Mouse (Mus musculus): ENCODE measurements at regions not wholly inside any gene's neighbourhood (a gene's known extent, or its start where the extent isn't known, plus 50 kb on each side); places are given as distances from the start of the nearest gene placed in this dataset.

DNA sequence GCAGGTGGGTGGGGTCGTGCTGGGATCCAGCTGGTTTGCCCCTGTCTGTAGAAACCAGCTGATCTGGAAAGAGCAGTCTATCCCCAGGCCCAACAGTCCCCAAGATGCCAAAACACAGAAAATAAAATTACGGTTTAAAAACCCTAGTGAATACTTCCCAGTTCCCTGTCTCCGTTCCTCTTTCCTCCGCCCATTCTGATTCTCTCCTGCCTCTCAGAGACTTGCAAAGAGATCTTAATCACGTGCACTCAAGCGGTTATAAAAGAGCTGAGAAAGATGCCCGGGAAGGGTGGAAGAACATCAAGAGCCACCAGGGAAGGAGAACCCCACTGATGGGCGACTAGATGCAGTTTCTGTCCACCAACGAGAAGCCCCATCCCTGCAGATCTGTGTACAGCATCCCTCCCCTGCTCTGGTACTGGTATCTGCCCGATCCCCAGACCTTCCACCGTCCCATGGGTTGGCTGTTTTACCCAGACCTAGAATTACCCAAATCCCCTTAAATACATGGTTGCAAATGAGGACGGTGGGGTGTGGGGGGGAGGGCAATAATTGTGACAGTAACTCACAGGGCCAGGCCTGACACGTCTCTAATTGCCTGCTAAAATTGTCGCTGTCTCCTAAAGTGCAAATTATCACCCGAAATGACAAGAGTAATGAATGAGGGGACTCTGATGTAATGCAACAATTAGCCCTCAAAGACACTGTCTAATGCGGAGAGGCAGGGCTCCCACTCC lies 202.1 kb downstream of the Cryba4 start:
- Histone ChIP-seq H3K4me3 (ENCODE audit: control insufficient read depth in 1 of 2, insufficient read depth in 1 of 2, low read depth in 1 of 2, low read length in 2 of 2) (no peak overlapping the region), H3K27me3 (ENCODE audit: control insufficient read depth, insufficient read depth, low read length) (peaks cover 13% of the 10 kb centered on the region), H3K9me3 (ENCODE audit: control insufficient read depth, low read length) (no peaks in the 10 kb centered on the region), H3K36me3 (ENCODE audit: control insufficient read depth, insufficient read depth, low read length) (no peaks in the 10 kb centered on the region), H3K9ac (ENCODE audit: low read length) (no peak overlapping the region), H3K4me2 (ENCODE audit: low read length) (no peak overlapping the region), H3K27ac (replicated peaks in 1 of 2; ENCODE audit: control insufficient read depth in 1 of 2, insufficient read depth in 1 of 2, low read depth in 2 of 2, low read length in 2 of 2) (no peak overlapping the region), H3K4me1 (ENCODE audit: control insufficient read depth in 2 of 2, insufficient read depth in 2 of 2, low read length in 2 of 2) (no peaks in the 10 kb centered on the region)
- 34% methylated on average over 16 of the region's 16 CpGs for WGBS
- no peak for ATAC-seq (ENCODE audit: insufficient number of reproducible peaks, insufficient read depth, low FRiP score, low read depth)

DNA sequence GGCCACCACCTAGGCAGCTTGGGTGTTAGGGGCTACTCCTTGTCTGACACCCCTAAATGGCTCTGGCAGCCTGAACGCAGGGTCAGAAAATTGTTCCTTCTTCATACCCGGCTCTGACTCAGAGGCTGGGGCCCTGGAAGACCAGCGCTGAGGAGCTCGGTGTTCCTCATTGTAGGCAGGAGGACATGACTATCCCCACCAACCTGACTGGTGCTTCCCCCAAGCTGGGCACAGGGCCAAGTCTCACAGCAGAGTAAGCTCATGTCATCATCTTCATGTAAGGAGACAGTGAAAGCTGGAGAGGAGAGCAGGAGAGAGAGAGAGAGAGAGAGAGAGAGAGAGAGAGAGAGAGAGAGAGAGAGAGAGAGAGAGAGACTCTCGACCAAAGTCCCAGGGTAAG lies 201.4 kb downstream of the Cryba4 start:
- Histone ChIP-seq H3K4me1 (ENCODE audit: control insufficient read depth in 2 of 2, insufficient read depth in 2 of 2, low read length in 2 of 2) (no peaks in the 10 kb centered on the region), H3K27ac (replicated peaks in 1 of 2; ENCODE audit: control insufficient read depth in 1 of 2, insufficient read depth in 1 of 2, low read depth in 2 of 2, low read length in 2 of 2) (no peak overlapping the region), H3K36me3 (ENCODE audit: control insufficient read depth, insufficient read depth, low read length) (no peaks in the 10 kb centered on the region), H3K4me2 (ENCODE audit: low read length) (no peak overlapping the region), H3K4me3 (ENCODE audit: control insufficient read depth in 1 of 2, insufficient read depth in 1 of 2, low read depth in 1 of 2, low read length in 2 of 2) (no peak overlapping the region), H3K9me3 (ENCODE audit: control insufficient read depth, low read length) (no peaks in the 10 kb centered on the region), H3K27me3 (ENCODE audit: control insufficient read depth, insufficient read depth, low read length) (peaks cover 18% of the 10 kb centered on the region), H3K9ac (ENCODE audit: low read length) (no peak overlapping the region)
- WGBS: 24% methylated on average over 5 of the region's 5 CpGs
- no peak for ATAC-seq (ENCODE audit: insufficient number of reproducible peaks, insufficient read depth, low FRiP score, low read depth)

DNA sequence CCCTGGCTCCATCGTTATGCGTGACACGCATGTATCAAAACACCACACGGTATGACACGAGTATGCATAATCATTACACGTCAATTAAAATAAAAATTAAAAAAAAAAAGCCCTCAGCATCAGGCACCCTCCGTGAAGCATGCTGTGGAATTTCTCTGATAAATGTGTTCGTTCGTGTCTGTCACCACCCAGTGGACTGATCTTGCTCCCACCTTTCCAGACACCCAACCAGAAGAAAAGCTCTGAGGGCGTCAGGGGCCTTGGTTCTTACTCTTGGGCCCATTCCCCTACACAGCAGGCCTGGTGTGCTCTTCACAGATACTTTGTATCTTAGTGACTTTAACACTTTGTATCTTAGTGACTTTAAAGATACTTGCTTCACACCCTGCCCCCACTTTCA lies 200.5 kb downstream of the Cryba4 start:
- no peaks in the 10 kb centered on the region for H3K9me3 ChIP-seq (ENCODE audit: control insufficient read depth, low read length)
- H3K27me3 ChIP-seq (ENCODE audit: control insufficient read depth, insufficient read depth, low read length): peaks cover 20% of the 10 kb centered on the region
- H3K27ac ChIP-seq (replicated peaks in 1 of 2; ENCODE audit: control insufficient read depth in 1 of 2, insufficient read depth in 1 of 2, low read depth in 2 of 2, low read length in 2 of 2): no peak overlapping the region
- H3K4me2 ChIP-seq (ENCODE audit: low read length): no peak overlapping the region
- no peaks in the 10 kb centered on the region for H3K4me1 ChIP-seq (ENCODE audit: control insufficient read depth in 2 of 2, insufficient read depth in 2 of 2, low read length in 2 of 2)
- no peaks in the 10 kb centered on the region for H3K36me3 ChIP-seq (ENCODE audit: control insufficient read depth, insufficient read depth, low read length)
- WGBS: 62% methylated on average over 10 of the region's 10 CpGs
- no peak for ATAC-seq (ENCODE audit: insufficient number of reproducible peaks, insufficient read depth, low FRiP score, low read depth)
- no peak overlapping the region for H3K4me3 ChIP-seq (ENCODE audit: control insufficient read depth in 1 of 2, insufficient read depth in 1 of 2, low read depth in 1 of 2, low read length in 2 of 2)
- no peak overlapping the region for H3K9ac ChIP-seq (ENCODE audit: low read length)

DNA sequence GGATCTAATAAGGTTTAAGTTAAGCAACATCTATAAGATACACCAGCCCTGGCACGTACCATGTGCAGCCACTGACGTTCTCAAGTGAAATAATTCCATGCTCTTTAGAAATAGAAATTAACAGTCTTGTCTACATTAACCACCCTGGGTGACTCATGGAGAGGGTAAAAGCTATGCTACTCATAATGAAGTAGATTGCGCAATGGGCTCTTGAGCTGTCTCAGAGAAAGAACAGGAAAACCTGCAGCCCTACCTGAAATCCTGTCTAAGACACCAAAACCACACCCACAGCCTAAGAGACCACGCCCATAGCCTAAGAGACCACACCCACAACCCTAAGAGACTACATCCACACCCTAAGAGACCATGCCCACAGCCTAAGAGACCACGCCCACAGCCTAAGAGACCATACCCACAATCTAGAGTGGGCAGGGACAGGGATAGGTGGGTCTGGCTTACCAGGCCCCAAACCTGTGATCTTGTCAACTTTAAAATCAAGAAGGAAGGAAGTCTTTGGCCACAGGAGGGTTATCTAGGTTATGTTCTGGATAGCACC lies 198.6 kb downstream of the Cryba4 start:
- no peaks in the 10 kb centered on the region for H3K4me1 ChIP-seq (ENCODE audit: control insufficient read depth in 2 of 2, insufficient read depth in 2 of 2, low read length in 2 of 2)
- H3K4me3 ChIP-seq (ENCODE audit: control insufficient read depth in 1 of 2, insufficient read depth in 1 of 2, low read depth in 1 of 2, low read length in 2 of 2): no peak overlapping the region
- no peaks in the 10 kb centered on the region for H3K9me3 ChIP-seq (ENCODE audit: control insufficient read depth, low read length)
- 75% methylated on average over 5 of the region's 5 CpGs for WGBS
- H3K36me3 ChIP-seq (ENCODE audit: control insufficient read depth, insufficient read depth, low read length): no peaks in the 10 kb centered on the region
- no peak for ATAC-seq (ENCODE audit: insufficient number of reproducible peaks, insufficient read depth, low FRiP score, low read depth)
- no peak overlapping the region for H3K27ac ChIP-seq (replicated peaks in 1 of 2; ENCODE audit: control insufficient read depth in 1 of 2, insufficient read depth in 1 of 2, low read depth in 2 of 2, low read length in 2 of 2)
- no peak overlapping the region for H3K9ac ChIP-seq (ENCODE audit: low read length)
- H3K27me3 ChIP-seq (ENCODE audit: control insufficient read depth, insufficient read depth, low read length): peaks cover 18% of the 10 kb centered on the region
- no peak overlapping the region for H3K4me2 ChIP-seq (ENCODE audit: low read length)

DNA sequence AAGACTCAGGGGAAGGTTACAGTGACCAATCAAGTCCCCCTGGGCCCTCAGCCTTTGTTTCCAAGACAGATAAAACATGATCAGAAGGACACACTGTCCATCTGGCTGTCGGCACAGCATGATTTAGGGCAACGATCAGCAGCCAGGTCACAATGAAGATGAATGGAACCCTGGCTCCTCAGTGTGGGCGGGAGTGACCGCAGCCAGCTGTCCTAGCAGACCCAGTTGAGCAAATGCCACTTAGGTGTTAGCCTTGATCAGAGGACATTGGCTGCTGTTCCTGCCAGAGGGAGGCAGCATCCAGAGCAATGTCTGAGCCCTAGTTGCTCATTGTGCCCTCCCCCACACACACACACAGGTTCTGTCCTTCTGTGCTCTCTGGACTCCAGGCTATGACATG lies 197.3 kb downstream of the Cryba4 start:
- ATAC-seq (ENCODE audit: insufficient number of reproducible peaks, insufficient read depth, low FRiP score, low read depth): no peak
- Histone ChIP-seq H3K36me3 (ENCODE audit: control insufficient read depth, insufficient read depth, low read length) (no peaks in the 10 kb centered on the region), H3K4me2 (ENCODE audit: low read length) (no peak overlapping the region), H3K9me3 (ENCODE audit: control insufficient read depth, low read length) (no peaks in the 10 kb centered on the region), H3K27me3 (ENCODE audit: control insufficient read depth, insufficient read depth, low read length) (peaks cover 18% of the 10 kb centered on the region), H3K4me1 (ENCODE audit: control insufficient read depth in 2 of 2, insufficient read depth in 2 of 2, low read length in 2 of 2) (no peaks in the 10 kb centered on the region), H3K4me3 (ENCODE audit: control insufficient read depth in 1 of 2, insufficient read depth in 1 of 2, low read depth in 1 of 2, low read length in 2 of 2) (no peak overlapping the region), H3K27ac (replicated peaks in 1 of 2; ENCODE audit: control insufficient read depth in 1 of 2, insufficient read depth in 1 of 2, low read depth in 2 of 2, low read length in 2 of 2) (no peak overlapping the region), H3K9ac (ENCODE audit: low read length) (no peak overlapping the region)
- 70% methylated on average over 4 of the region's 4 CpGs for WGBS

DNA sequence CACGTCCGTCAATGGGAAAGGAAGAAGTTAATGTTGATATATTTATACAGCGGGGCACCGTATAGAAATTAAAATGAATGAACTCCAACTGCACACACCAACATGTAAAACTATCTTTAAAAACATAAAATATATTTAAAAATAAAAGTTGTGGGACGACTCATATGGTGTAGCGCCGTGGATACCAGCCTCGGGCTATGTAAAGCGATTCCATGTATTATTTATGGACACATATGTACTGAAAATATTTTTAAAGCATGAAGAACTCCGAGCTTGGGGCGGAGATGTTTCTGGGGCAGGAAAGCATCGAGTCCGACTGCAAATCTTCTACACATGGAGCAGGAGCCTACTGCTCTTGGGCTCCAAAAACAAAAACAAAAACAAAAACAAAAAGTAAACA lies 182.4 kb downstream of the Cryba4 start:
- Histone ChIP-seq H3K4me1 (ENCODE audit: control insufficient read depth in 2 of 2, insufficient read depth in 2 of 2, low read length in 2 of 2) (no peaks in the 10 kb centered on the region), H3K27me3 (ENCODE audit: control insufficient read depth, insufficient read depth, low read length) (no peaks in the 10 kb centered on the region), H3K27ac (replicated peaks in 1 of 2; ENCODE audit: control insufficient read depth in 1 of 2, insufficient read depth in 1 of 2, low read depth in 2 of 2, low read length in 2 of 2) (no peak overlapping the region), H3K4me3 (ENCODE audit: control insufficient read depth in 1 of 2, insufficient read depth in 1 of 2, low read depth in 1 of 2, low read length in 2 of 2) (no peak overlapping the region), H3K9ac (ENCODE audit: low read length) (no peak overlapping the region), H3K9me3 (ENCODE audit: control insufficient read depth, low read length) (no peaks in the 10 kb centered on the region), H3K4me2 (ENCODE audit: low read length) (no peak overlapping the region), H3K36me3 (ENCODE audit: control insufficient read depth, insufficient read depth, low read length) (no peaks in the 10 kb centered on the region)
- ATAC-seq (ENCODE audit: insufficient number of reproducible peaks, insufficient read depth, low FRiP score, low read depth): no peak
- 88% methylated on average over 13 of the region's 13 CpGs for WGBS

DNA sequence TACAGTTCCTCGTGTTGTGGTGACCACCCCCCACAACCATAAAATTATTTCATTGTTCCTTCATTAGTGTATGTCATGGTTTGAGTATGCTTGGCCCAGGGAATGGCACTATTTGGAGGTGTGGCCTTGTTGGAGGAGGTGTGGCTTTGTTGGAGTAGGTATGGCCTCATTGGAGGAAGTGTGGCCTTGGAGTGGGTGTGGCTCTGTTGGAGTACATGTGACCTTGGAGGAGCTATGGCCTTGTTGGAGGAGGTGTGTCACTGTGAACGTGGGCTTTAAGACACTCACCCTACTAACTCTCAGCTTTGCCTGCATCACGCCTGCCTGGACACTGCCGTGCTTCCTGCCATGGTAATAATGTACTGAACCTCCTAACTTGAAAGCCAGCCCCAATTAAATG lies 179.9 kb downstream of the Cryba4 start:
- Histone ChIP-seq H3K4me3 (ENCODE audit: control insufficient read depth in 1 of 2, insufficient read depth in 1 of 2, low read depth in 1 of 2, low read length in 2 of 2) (no peak overlapping the region), H3K27me3 (ENCODE audit: control insufficient read depth, insufficient read depth, low read length) (no peaks in the 10 kb centered on the region), H3K27ac (replicated peaks in 1 of 2; ENCODE audit: control insufficient read depth in 1 of 2, insufficient read depth in 1 of 2, low read depth in 2 of 2, low read length in 2 of 2) (no peak overlapping the region), H3K4me1 (ENCODE audit: control insufficient read depth in 2 of 2, insufficient read depth in 2 of 2, low read length in 2 of 2) (no peaks in the 10 kb centered on the region), H3K9ac (ENCODE audit: low read length) (no peak overlapping the region), H3K9me3 (ENCODE audit: control insufficient read depth, low read length) (0 out of 2 replicates have a peak, but pooled peaks cover 2% of the 10 kb centered on the region), H3K4me2 (ENCODE audit: low read length) (no peak overlapping the region), H3K36me3 (ENCODE audit: control insufficient read depth, insufficient read depth, low read length) (no peaks in the 10 kb centered on the region)
- ATAC-seq (ENCODE audit: insufficient number of reproducible peaks, insufficient read depth, low FRiP score, low read depth): no peak
- 57% methylated on average over 4 of the region's 4 CpGs for WGBS

DNA sequence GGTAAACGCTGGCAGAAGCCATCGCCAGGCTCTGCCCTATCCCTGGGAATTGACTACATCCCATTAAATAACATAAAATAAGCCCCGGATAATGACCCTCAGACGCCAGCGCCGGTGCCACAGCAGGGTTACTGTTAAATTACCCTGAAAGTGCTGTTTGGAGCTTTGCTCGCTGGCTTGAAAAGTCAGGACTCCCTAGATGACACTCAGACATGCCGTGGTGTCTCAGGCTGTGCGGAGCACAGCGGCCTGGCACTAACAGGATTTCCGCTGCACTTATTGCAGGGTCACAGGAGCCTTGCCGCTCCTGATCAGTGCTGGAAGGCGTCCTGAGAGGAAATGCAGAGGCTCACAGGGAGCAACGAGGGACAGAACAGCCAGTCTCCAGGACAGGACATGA lies 175.2 kb downstream of the Cryba4 start:
- H3K4me2 ChIP-seq (ENCODE audit: low read length): no peak overlapping the region
- no peaks in the 10 kb centered on the region for H3K36me3 ChIP-seq (ENCODE audit: control insufficient read depth, insufficient read depth, low read length)
- ATAC-seq (ENCODE audit: insufficient number of reproducible peaks, insufficient read depth, low FRiP score, low read depth): no peak
- peaks cover 9% of the 10 kb centered on the region; the same call in 1 of the 2 replicates for H3K9me3 ChIP-seq (ENCODE audit: control insufficient read depth, low read length)
- no peak overlapping the region for H3K4me3 ChIP-seq (ENCODE audit: control insufficient read depth in 1 of 2, insufficient read depth in 1 of 2, low read depth in 1 of 2, low read length in 2 of 2)
- no peak overlapping the region for H3K27ac ChIP-seq (replicated peaks in 1 of 2; ENCODE audit: control insufficient read depth in 1 of 2, insufficient read depth in 1 of 2, low read depth in 2 of 2, low read length in 2 of 2)
- no peaks in the 10 kb centered on the region for H3K27me3 ChIP-seq (ENCODE audit: control insufficient read depth, insufficient read depth, low read length)
- 64% methylated on average over 14 of the region's 14 CpGs for WGBS
- H3K4me1 ChIP-seq (ENCODE audit: control insufficient read depth in 2 of 2, insufficient read depth in 2 of 2, low read length in 2 of 2): no peaks in the 10 kb centered on the region
- H3K9ac ChIP-seq (ENCODE audit: low read length): no peak overlapping the region
